Mouse (Mus musculus) bone marrow, adult 2 months (tissue): ENCODE data around the gene Shtn1. TPM values are rescaled to one million over a fixed set of nuclear protein-coding genes. Genes with fewer than 3 reads are reported as not detected.

Experiments
- H3K27ac ChIP-seq: fragments of 200-500 bp; 2 replicates; pipeline ENCODE4 v1.5.1; 2012; ENCODE audit warnings: low read depth, mild to moderate bottlenecking, control low read depth, inconsistent platforms, low read length; ENCODE audit not compliant: control insufficient read depth, poor library complexity, insufficient read depth
- H3K4me1 ChIP-seq: fragments of 200-500 bp; 2 replicates; pipeline ENCODE4 v1.6.1; 2011; ENCODE audit warnings: low read length; ENCODE audit not compliant: control insufficient read depth, insufficient read depth
- H3K4me3 ChIP-seq: fragments of 200-500 bp; replicated peaks from 2 replicates; pipeline ENCODE3; 2011; ENCODE audit warnings: mild to moderate bottlenecking, low read depth, low read length, control low read depth; ENCODE audit not compliant: control insufficient read depth
- CTCF ChIP-seq: fragments of 200-500 bp; IDR thresholded peaks from 2 replicates; pipeline ENCODE4 v1.5.1; 2011; ENCODE audit warnings: low read length, control low read depth; ENCODE audit not compliant: control insufficient read depth, insufficient read depth
- POLR2A ChIP-seq: fragments of 200-500 bp; IDR thresholded peaks from 2 replicates; pipeline ENCODE4 v1.6.1; 2011; ENCODE audit warnings: low read depth, mild to moderate bottlenecking, control low read depth, low read length, borderline replicate concordance; ENCODE audit not compliant: control insufficient read depth
- WGBS: fragments of 180-500 bp; shearing (Covaris S2); methylation state at CpG from one replicate; pipeline ENCODE4 v1.1.7; 2018; 5-methylcytosine and 5-hydroxymethylcytosine counted together
- polyA plus RNA-seq: library from polyadenylated mRNA; stranded (reverse); fragments of >200 nt; gene quantifications from 2 replicates; pipeline ENCODE4 v1.2.4, GENCODE M21; 2011; ENCODE audit warnings: low replicate concordance; ENCODE audit not compliant: missing spikeins, insufficient read depth, insufficient read length

Shtn1 gene
- polyA plus RNA-seq, 1 experiment: 1.0 TPM

- TF ChIP-seq POLR2A (no peak), CTCF (no peak)
- H3K27ac ChIP-seq: no peak overlapping the region
- H3K4me1 ChIP-seq: no peaks in the 10 kb centered on the region
- no peak overlapping the region for H3K4me3 ChIP-seq
Observed at GRCm38 (mm10) chr19:59021644-59022043, 54.3 kb downstream of the Shtn1 start.

- H3K4me1 ChIP-seq: no peaks in the 10 kb centered on the region
- no peak overlapping the region for H3K4me3 ChIP-seq
- WGBS: 72% methylated on average over 5 of the region's 5 CpGs
- TF ChIP-seq POLR2A: no peak
- TF ChIP-seq CTCF: no peak
- H3K27ac ChIP-seq: no peak overlapping the region
Observed at GRCm38 (mm10) chr19:59010802-59011201, 65.1 kb downstream of the Shtn1 start.

- no peak for TF ChIP-seq CTCF
- no peak for TF ChIP-seq POLR2A
- WGBS: 78% methylated on average over 15 of the region's 15 CpGs
- Histone ChIP-seq H3K4me1 (no peaks in the 10 kb centered on the region), H3K4me3 (no peak overlapping the region), H3K27ac (no peak overlapping the region)
Observed at GRCm38 (mm10) chr19:59006577-59007340, 69.1 kb downstream of the Shtn1 start.

DNA sequence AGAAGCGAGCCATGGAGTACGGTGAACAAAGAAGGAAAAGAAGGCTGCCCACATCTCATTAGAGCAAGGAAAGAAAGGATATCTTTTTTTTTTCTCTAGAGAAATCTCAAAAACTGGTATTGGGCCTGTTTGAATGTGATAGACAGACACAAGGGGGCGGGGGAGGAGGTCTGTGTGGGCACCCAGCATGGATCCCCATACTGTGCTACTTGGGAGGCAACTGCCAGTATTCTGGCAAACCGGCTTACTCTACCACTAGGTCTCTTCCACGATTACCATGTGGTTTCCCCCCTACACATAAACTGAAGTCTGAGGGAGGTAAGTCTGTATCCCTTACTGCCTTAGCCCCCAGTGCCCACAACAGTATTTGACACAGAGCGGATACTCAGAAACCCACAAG is 73.1 kb downstream of the Shtn1 start:
- Histone ChIP-seq H3K4me3 (no peak overlapping the region), H3K4me1 (no peaks in the 10 kb centered on the region), H3K27ac (no peak overlapping the region)
- TF ChIP-seq CTCF (no peak), POLR2A (no peak)
- WGBS: 76% methylated on average over 6 of the region's 6 CpGs

- 74% methylated on average over 9 of the region's 9 CpGs for WGBS
- no peak overlapping the region for H3K4me3 ChIP-seq
- H3K27ac ChIP-seq: no peak overlapping the region
- TF ChIP-seq CTCF: no peak
- TF ChIP-seq POLR2A: no peak
- H3K4me1 ChIP-seq: no peaks in the 10 kb centered on the region
Observed at GRCm38 (mm10) chr19:58981571-58981970, 94.3 kb downstream of the Shtn1 start.

DNA sequence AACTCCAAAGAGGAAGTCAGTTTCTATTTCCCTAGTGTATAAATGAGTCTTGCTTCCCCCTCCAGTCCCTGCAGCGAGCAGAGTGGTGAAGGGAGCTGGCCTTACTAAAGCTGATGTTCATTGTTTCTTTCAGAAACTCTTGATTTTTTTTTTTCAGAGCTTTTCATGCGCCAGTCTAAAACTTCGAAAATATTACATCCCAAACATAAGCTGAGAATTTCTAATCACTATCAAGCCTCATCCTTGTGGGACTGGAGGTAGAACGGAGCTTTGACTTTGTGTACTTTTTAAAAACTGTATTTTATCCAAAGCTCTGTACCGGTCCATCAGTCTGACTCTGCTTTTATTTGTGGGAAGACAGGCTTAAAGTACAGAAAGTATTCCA is 95.9 kb downstream of the Shtn1 start:
- no peak overlapping the region for H3K27ac ChIP-seq
- TF ChIP-seq POLR2A (no peak), CTCF (no peak)
- 55% methylated on average over 5 of the region's 5 CpGs for WGBS
- H3K4me1 ChIP-seq: no peaks in the 10 kb centered on the region
- no peak overlapping the region for H3K4me3 ChIP-seq

- TF ChIP-seq CTCF: no peak
- TF ChIP-seq POLR2A: no peak
- Histone ChIP-seq H3K4me3 (no peak overlapping the region), H3K4me1 (no peaks in the 10 kb centered on the region), H3K27ac (no peak overlapping the region)
- WGBS: 48% methylated on average over 13 of the region's 13 CpGs
Observed at GRCm38 (mm10) chr19:58979436-58980055, 96.4 kb downstream of the Shtn1 start.

DNA sequence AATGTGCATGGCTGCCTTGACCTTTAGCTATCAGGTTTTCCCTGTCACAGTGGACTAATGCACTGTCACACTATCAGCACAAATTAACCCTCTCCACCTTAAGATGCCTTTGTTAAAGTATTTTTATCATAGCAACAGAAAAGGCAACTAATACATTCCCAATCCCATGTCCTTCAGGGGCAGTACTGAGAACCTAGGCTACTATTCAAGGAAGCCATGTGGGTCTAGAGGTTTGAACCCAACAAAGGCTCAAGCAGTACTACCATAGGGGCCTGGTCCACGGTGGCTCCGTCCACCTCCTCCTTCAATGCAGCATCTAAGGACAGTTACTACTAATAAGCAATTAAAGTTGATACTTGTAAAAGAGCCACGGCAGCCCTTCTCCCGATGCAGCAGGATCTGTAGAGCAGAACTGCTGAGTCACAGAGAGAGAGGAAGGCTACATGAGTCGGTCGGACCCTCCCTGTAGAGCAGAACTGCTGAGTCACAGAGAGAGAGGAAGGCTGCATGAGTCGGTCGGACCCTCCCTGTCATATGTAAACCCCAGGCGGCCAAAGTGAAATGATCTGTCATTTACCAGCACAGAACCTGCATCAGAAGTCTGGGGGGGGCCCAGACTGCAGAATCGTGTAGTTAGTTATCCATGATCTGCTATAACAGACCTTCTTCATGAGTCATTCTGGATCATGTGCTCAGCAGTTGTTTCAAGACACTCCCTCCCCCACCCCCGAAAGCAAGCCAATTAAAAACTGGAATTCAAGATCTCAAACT is 97.3 kb downstream of the Shtn1 start:
- TF ChIP-seq CTCF: no peak
- no peak for TF ChIP-seq POLR2A
- Histone ChIP-seq H3K27ac (no peak overlapping the region), H3K4me1 (no peaks in the 10 kb centered on the region), H3K4me3 (no peak overlapping the region)
- 17% methylated on average over 11 of the region's 11 CpGs for WGBS
